Mouse (Mus musculus): ENCODE results near the gene Adam33. TPM values are rescaled to one million over a fixed set of nuclear protein-coding genes. Genes with fewer than 3 reads are reported as not detected.

Adam33 gene
- polyA plus RNA-seq, 1 experiment = 13.6 TPM

- H3K27ac ChIP-seq (ENCODE audit: insufficient read depth, low read depth, low read length) = no peak overlapping the region
- H3K4me1 ChIP-seq (ENCODE audit: control insufficient read depth, insufficient read depth, low read length) = peaks cover 9% of the 10 kb centered on the region; the same call in 1 of the 2 replicates
- TF ChIP-seq CTCF (IDR thresholded peaks at IDR 0.05; ENCODE audit: low read depth, low read length) = no peak
- TF ChIP-seq POLR2A (IDR thresholded peaks at IDR 0.05; ENCODE audit: borderline replicate concordance, low read depth, low read length) = no peak
- H3K4me3 ChIP-seq (ENCODE audit: insufficient read depth, low read length) = no peak overlapping the region
Measured at GRCm38 (mm10) chr2:131046025-131046424, 17.6 kb downstream of the Adam33 start.

- H3K27ac ChIP-seq (ENCODE audit: insufficient read depth, low read depth, low read length) = no peak overlapping the region
- H3K4me3 ChIP-seq (ENCODE audit: insufficient read depth, low read length) = no peak overlapping the region
- TF ChIP-seq CTCF (IDR thresholded peaks at IDR 0.05; ENCODE audit: low read depth, low read length) = no peak
- no peak for TF ChIP-seq POLR2A (IDR thresholded peaks at IDR 0.05; ENCODE audit: borderline replicate concordance, low read depth, low read length)
- H3K4me1 ChIP-seq (ENCODE audit: control insufficient read depth, insufficient read depth, low read length) = peaks cover 9% of the 10 kb centered on the region; the same call in 1 of the 2 replicates
Measured at GRCm38 (mm10) chr2:131044989-131045720, 18.5 kb downstream of the Adam33 start.

DNA sequence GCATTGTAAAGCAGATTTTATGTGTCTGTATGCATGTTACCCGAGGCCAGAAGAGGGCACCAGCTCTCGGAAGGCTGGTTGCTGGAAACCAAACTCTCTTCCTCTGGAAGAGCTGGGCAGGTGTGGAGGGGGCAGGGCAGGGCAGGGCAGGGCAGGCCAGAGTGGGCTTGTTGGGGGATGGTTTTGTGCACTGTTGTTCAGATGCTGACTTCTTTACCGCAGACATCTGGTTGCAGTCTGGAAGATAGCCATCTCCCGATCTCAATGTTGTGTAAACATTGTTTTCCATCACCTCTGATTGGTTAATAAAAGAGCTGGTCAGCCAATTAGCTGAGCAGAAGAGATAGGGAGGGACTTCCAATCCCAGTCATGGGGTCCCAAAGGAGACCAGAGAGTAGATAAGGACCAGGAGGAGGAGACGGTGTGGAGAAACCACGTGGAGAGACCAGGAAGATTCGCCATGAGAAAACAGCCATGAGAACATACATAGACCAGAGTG is 19.2 kb downstream of the Adam33 start:
- Histone ChIP-seq H3K27ac (ENCODE audit: insufficient read depth, low read depth, low read length) (no peak overlapping the region), H3K4me3 (ENCODE audit: insufficient read depth, low read length) (no peak overlapping the region), H3K4me1 (ENCODE audit: control insufficient read depth, insufficient read depth, low read length) (peaks cover 9% of the 10 kb centered on the region; the same call in 1 of the 2 replicates)
- no peak for TF ChIP-seq POLR2A (IDR thresholded peaks at IDR 0.05; ENCODE audit: borderline replicate concordance, low read depth, low read length)
- no peak for TF ChIP-seq CTCF (IDR thresholded peaks at IDR 0.05; ENCODE audit: low read depth, low read length)

GRCm38 (mm10) chr2:131042988-131043387 is 20.6 kb downstream of the Adam33 start, which contains the start of gene Gfra4:
Gene Gfra4 (minus strand): TSS chr2:131043088.
- H3K4me1 ChIP-seq (ENCODE audit: control insufficient read depth, insufficient read depth, low read length) = peaks cover 9% of the 10 kb centered on the region; the same call in 1 of the 2 replicates
- no peak within 1 kb of the TSS for H3K27ac ChIP-seq (ENCODE audit: insufficient read depth, low read depth, low read length)
- H3K4me3 ChIP-seq (ENCODE audit: insufficient read depth, low read length) = no peak within 1 kb of the TSS
- TF ChIP-seq CTCF (IDR thresholded peaks at IDR 0.05; ENCODE audit: low read depth, low read length) = no peak
- TF ChIP-seq POLR2A (IDR thresholded peaks at IDR 0.05; ENCODE audit: borderline replicate concordance, low read depth, low read length) = no peak

DNA sequence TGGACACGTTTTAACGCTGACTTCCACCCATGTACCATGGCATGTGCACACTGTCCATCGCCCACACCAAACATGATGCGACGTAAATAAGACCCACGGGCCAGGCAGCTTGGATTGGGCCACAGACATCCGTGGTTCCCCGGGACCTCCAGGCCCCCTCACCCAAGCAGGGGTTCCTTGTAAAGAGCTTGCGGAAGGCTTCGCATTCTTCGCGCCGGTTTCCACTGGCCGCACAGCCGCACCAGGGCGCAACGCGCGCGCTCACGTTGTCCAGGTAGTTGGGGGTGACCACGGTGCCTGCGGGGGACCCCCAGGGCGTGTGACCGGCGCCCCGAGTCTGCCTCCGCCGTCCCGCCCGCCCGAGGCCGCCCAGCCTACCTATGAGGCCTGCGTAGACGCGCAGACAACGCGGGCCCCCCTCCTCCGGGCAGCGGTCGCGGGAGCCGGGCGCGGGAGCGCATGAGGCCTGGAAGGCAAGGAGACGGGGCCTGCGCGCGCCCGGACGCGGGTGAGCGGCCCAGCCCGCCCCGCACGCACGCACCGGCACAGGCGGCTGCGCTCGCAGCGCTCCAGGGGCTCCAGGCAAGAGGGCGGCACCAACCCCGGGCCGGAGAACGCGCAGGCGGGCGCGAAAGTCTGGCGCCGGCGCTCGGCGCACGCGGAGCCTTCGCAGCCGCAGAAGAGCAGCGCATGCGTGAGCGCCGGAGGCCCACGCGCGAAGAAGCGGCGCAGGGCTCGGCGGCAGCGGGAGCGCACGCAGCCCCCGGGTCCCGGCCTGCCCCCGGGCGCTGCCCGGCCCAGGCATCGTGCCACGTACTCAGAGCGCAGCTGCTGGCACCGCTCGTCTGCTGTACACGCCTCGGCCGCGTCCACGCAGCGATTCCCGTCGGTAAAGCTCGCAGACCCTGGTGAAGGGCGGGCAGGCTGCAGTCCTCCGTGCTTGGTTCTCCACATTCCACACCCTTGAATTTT is 22.5 kb downstream of the Adam33 start:
- H3K27ac ChIP-seq (ENCODE audit: insufficient read depth, low read depth, low read length) = no peak overlapping the region
- H3K4me3 ChIP-seq (ENCODE audit: insufficient read depth, low read length) = peak overlapping the region; percentile 58
- TF ChIP-seq CTCF (IDR thresholded peaks at IDR 0.05; ENCODE audit: low read depth, low read length) (no peak), POLR2A (IDR thresholded peaks at IDR 0.05; ENCODE audit: borderline replicate concordance, low read depth, low read length) (no peak)
- H3K4me1 ChIP-seq (ENCODE audit: control insufficient read depth, insufficient read depth, low read length) = peaks cover 19% of the 10 kb centered on the region

DNA sequence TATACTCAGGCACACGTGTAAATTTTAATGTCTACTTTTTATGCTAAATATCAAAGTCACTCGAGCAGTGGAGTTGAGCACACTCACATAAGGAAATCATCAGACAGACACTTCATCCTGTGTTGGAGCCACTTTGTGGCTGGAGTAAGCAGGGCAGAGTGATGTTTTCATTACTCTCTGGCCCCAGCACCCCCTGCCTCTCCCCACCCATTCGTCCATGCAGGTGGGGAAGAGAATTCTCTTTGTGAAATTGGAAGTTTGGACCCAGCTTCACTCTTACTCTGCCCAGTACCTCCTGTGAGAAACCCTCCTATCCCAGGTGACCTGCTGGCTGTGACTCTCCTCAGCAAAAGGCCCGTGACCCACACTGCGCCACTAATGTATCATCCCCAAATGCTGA is 24.9 kb downstream of the Adam33 start:
- no peak overlapping the region for H3K27ac ChIP-seq (ENCODE audit: insufficient read depth, low read depth, low read length)
- H3K4me3 ChIP-seq (ENCODE audit: insufficient read depth, low read length) = no peak overlapping the region
- TF ChIP-seq CTCF (IDR thresholded peaks at IDR 0.05; ENCODE audit: low read depth, low read length) (no peak), POLR2A (IDR thresholded peaks at IDR 0.05; ENCODE audit: borderline replicate concordance, low read depth, low read length) (no peak)

DNA sequence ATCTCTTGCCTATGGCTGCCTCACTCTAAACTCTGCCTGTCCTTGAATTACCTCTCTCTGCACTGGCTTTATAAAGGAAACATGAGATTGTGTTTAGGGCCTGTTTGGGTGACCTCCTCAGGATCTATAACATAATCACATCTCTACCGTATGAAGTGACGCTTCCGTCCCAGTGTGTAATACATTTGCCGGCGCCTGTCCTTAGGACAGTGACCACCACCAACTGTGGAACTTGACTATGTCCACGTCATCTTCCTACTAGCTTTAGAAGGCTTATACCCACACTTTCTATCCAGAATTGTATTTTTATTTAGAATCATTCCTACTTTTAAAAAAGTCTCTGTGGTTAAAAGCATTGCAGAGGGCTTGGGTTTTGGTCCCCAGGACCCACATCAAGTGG is 25.4 kb downstream of the Adam33 start:
- peaks cover 22% of the 10 kb centered on the region for H3K4me1 ChIP-seq (ENCODE audit: control insufficient read depth, insufficient read depth, low read length)
- H3K4me3 ChIP-seq (ENCODE audit: insufficient read depth, low read length) = no peak overlapping the region
- TF ChIP-seq CTCF (IDR thresholded peaks at IDR 0.05; ENCODE audit: low read depth, low read length) (no peak), POLR2A (IDR thresholded peaks at IDR 0.05; ENCODE audit: borderline replicate concordance, low read depth, low read length) (no peak)
- H3K27ac ChIP-seq (ENCODE audit: insufficient read depth, low read depth, low read length) = no peak overlapping the region

More for the DNA sequence above, 24.9 kb downstream of the Adam33 start:
- H3K4me1 ChIP-seq (ENCODE audit: control insufficient read depth, insufficient read depth, low read length) = peaks cover 22% of the 10 kb centered on the region

DNA sequence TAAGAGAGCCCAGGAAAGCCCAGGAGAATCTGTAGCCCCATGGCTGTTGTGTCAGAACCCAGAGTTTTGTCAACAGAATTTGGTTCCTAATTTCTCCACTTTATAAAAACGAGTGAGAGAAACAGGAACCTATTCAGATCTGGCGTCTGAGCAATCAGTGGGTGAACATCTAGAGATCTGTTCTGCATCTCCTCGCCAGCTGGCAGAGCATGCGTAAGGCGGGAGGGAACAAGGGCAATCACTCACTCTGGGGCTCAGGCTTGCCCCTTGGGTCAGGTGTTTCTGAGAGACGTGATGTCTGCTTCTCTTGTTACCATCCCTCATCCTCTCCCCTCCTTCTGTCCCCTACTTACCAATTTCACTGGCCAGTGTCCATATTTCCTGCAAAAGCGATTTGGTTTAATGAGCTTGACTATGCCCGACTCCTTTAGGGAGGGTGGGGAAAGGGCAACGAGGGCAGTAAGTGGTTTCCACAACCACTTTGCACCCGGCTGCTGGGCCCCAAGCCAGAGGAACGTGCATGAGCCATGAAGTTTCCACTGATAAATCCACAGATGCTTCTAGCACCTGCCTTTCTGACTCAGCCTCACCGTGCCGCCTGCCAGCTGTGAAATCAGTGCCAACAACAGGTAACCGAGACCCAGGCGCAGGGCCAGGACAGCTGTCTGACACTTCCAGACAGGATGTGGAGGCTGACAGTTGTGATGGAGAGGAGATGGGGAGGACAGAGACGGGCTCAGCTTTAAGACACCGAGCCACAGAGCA is 26.2 kb downstream of the Adam33 start:
- peaks cover 22% of the 10 kb centered on the region for H3K4me1 ChIP-seq (ENCODE audit: control insufficient read depth, insufficient read depth, low read length)
- no peak overlapping the region for H3K4me3 ChIP-seq (ENCODE audit: insufficient read depth, low read length)
- peak overlapping the region; percentile 70 for H3K27ac ChIP-seq (ENCODE audit: insufficient read depth, low read depth, low read length)
- TF ChIP-seq POLR2A (IDR thresholded peaks at IDR 0.05; ENCODE audit: borderline replicate concordance, low read depth, low read length) (no peak), CTCF (IDR thresholded peaks at IDR 0.05; ENCODE audit: low read depth, low read length) (no peak)

- Histone ChIP-seq H3K4me3 (ENCODE audit: insufficient read depth, low read length) (no peak overlapping the region), H3K27ac (ENCODE audit: insufficient read depth, low read depth, low read length) (peak overlapping the region; percentile 70), H3K4me1 (ENCODE audit: control insufficient read depth, insufficient read depth, low read length) (peaks cover 22% of the 10 kb centered on the region)
- TF ChIP-seq CTCF (IDR thresholded peaks at IDR 0.05; ENCODE audit: low read depth, low read length) = no peak
- no peak for TF ChIP-seq POLR2A (IDR thresholded peaks at IDR 0.05; ENCODE audit: borderline replicate concordance, low read depth, low read length)
Measured at GRCm38 (mm10) chr2:131036757-131037156, 26.9 kb downstream of the Adam33 start.

Data from bone marrow macrophage, adult 2 months (primary cell).